Mouse (Mus musculus): Measurements from ENCODE around the gene Nxf1. TPM values are rescaled to one million over a fixed set of nuclear protein-coding genes. Genes with fewer than 3 reads are reported as not detected.
A peak's percentile ranks its signal among the peaks of the same experiment; 100 is the strongest.

Nxf1 gene
- polyA plus RNA-seq, 1 experiment from 2014 or later = 197 TPM

DNA sequence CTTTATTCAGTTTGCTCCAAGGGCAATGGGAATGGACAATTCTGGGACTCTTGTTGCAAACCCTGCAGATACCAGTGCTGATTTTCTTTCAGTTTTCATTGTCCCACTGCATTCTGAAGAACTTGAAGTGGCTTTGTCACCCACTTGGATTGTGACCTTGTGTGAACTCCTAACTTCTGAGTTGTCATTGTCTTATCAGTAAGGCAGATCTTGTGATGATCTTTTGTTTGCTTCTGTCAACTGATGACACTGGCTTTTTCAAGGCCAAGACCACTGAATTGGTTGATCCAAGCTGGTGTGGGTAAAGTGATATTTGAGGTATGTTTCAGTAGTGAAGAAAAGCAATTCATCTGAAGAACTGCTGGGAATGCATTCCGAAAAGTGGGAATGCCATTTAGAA is 11.5 kb upstream of the Nxf1 start:
- H3K36me3 ChIP-seq (ENCODE audit: control insufficient read depth, insufficient read depth, low read length) = peaks cover 40% of the 10 kb centered on the region
- no peak overlapping the region for H3K9ac ChIP-seq (ENCODE audit: low read depth, low read length)
- H3K27me3 ChIP-seq (replicated peaks; ENCODE audit: control insufficient read depth, insufficient read depth, low read length) = no peaks in the 10 kb centered on the region
- H3K4me2 ChIP-seq = no peak overlapping the region
- ATAC-seq (replicated peaks; ENCODE audit: low FRiP score) = no peak
- no peak for DNase-seq (ENCODE audit: low spot score)
- no peak overlapping the region for H3K4me3 ChIP-seq (ENCODE audit: low read depth, low read length)
- WGBS = 91% methylated on average over 1 of the region's 1 CpGs
- H3K27ac ChIP-seq (ENCODE audit: low read depth, low read length) = no peak overlapping the region
- H3K4me1 ChIP-seq (replicated peaks; ENCODE audit: control insufficient read depth, insufficient read depth, low read length) = peaks cover 11% of the 10 kb centered on the region
- no peaks in the 10 kb centered on the region for H3K9me3 ChIP-seq (ENCODE audit: control insufficient read depth, low read length)

DNA sequence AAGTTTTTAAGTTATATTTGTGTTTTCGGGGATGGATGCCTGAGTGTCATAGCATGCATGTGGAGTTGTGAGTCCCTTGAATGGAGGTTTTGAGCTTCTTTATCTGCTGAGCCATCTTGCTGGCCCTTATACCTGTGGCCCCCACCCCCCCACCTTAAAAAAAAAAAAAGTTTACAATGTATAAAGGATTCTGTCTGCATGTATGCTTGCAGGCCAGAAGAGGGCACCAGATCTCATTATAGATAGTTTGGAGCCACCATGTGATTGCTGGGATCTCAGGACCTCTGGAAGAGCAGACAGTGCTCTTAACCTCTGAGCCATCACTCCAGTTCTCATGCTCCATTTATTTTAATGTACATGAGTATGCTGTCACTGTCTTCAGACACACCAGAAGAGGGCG is 9.5 kb upstream of the Nxf1 start:
- 68% methylated on average over 2 of the region's 2 CpGs for WGBS
- Histone ChIP-seq H3K9ac (ENCODE audit: low read depth, low read length) (no peak overlapping the region), H3K27ac (ENCODE audit: low read depth, low read length) (no peak overlapping the region), H3K4me2 (no peak overlapping the region), H3K27me3 (replicated peaks; ENCODE audit: control insufficient read depth, insufficient read depth, low read length) (no peaks in the 10 kb centered on the region), H3K4me1 (replicated peaks; ENCODE audit: control insufficient read depth, insufficient read depth, low read length) (peaks cover 7% of the 10 kb centered on the region; the same call in 1 of the 2 replicates), H3K9me3 (ENCODE audit: control insufficient read depth, low read length) (no peaks in the 10 kb centered on the region), H3K4me3 (ENCODE audit: low read depth, low read length) (no peak overlapping the region), H3K36me3 (ENCODE audit: control insufficient read depth, insufficient read depth, low read length) (peaks cover 47% of the 10 kb centered on the region)
- no peak for ATAC-seq (replicated peaks; ENCODE audit: low FRiP score)
- no peak for DNase-seq (ENCODE audit: low spot score)

DNA sequence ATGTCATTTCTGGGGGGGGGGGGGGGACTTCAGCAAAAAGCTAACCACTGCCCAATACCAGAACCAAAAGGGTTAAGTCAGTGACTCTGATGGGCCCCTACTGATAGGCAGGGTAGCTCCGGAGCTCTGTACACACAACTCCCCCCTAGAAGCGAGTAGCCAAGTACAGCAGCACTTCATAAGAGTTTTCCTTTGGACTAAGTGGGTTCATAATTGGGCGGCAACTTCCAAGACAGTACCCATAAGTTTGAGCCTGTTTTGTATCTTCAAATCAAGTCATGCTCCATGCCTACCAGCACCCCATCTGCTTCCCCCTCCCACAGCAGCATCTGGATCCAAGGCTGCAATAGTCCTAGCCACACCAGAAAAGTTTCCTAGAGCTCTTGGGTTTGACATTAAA is 1.2 kb upstream of the Nxf1 start:
- DNase-seq (ENCODE audit: low spot score) (no peak), ATAC-seq (replicated peaks; ENCODE audit: low FRiP score) (no peak)
- no peak overlapping the region for H3K27ac ChIP-seq (ENCODE audit: low read depth, low read length)
- peaks cover 22% of the 10 kb centered on the region for H3K36me3 ChIP-seq (ENCODE audit: control insufficient read depth, insufficient read depth, low read length)
- WGBS = 43% methylated on average over 3 of the region's 3 CpGs
- H3K4me3 ChIP-seq (ENCODE audit: low read depth, low read length) = peak overlapping the region; percentile 89
- H3K4me1 ChIP-seq (replicated peaks; ENCODE audit: control insufficient read depth, insufficient read depth, low read length) = peaks cover 18% of the 10 kb centered on the region
- H3K27me3 ChIP-seq (replicated peaks; ENCODE audit: control insufficient read depth, insufficient read depth, low read length) = no peaks in the 10 kb centered on the region
- H3K9ac ChIP-seq (ENCODE audit: low read depth, low read length) = peak overlapping the region; percentile 93
- peak overlapping the region; percentile 85 for H3K4me2 ChIP-seq
- no peaks in the 10 kb centered on the region for H3K9me3 ChIP-seq (ENCODE audit: control insufficient read depth, low read length)

DNA sequence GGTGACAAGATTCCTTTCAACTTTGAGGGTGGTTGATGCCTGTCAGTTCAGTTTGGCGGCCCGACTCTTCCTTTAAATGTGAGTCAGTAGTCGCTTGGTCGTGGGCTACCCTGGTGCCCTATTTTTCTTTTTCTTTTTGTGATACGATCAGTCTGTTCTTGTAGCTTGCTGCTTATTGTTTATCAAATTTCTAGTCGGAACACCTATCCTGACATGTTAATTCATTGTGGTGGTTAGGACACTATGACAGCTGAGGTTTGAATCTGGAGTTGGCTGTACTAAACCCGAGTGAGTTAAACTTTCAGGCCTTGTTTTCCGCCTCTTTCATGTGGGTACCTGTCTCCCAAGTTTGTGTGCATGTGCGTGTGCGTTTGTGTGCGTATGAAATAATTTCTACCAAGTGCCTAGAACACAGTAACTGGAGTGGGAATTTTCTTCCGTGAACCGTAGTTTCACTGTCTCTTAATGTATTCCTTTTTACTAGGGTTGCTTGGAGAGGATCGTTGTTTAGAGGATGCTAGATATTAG is 662 bp downstream of the Nxf1 start:
- Histone ChIP-seq H3K9me3 (ENCODE audit: control insufficient read depth, low read length) (no peaks in the 10 kb centered on the region), H3K4me2 (peak overlapping the region; percentile 85), H3K4me3 (ENCODE audit: low read depth, low read length) (peak overlapping the region; percentile 89), H3K27ac (ENCODE audit: low read depth, low read length) (peak overlapping the region; percentile 93), H3K36me3 (ENCODE audit: control insufficient read depth, insufficient read depth, low read length) (peaks cover 18% of the 10 kb centered on the region), H3K4me1 (replicated peaks; ENCODE audit: control insufficient read depth, insufficient read depth, low read length) (peaks cover 18% of the 10 kb centered on the region), H3K27me3 (replicated peaks; ENCODE audit: control insufficient read depth, insufficient read depth, low read length) (no peaks in the 10 kb centered on the region), H3K9ac (ENCODE audit: low read depth, low read length) (peak overlapping the region; percentile 93)
- 5% methylated on average over 14 of the region's 14 CpGs for WGBS
- ATAC-seq (replicated peaks; ENCODE audit: low FRiP score) = no peak; the same call in 1 of the 2 replicates
- DNase-seq (ENCODE audit: low spot score) = no peak

GRCm38 (mm10) chr19:8758899-8759298 is 2.0 kb downstream of the Nxf1 start:
- Histone ChIP-seq H3K4me3 (ENCODE audit: low read depth, low read length) (peak overlapping the region; percentile 89), H3K27me3 (replicated peaks; ENCODE audit: control insufficient read depth, insufficient read depth, low read length) (no peaks in the 10 kb centered on the region), H3K4me1 (replicated peaks; ENCODE audit: control insufficient read depth, insufficient read depth, low read length) (peaks cover 18% of the 10 kb centered on the region), H3K9me3 (ENCODE audit: control insufficient read depth, low read length) (no peaks in the 10 kb centered on the region), H3K27ac (ENCODE audit: low read depth, low read length) (peak overlapping the region; percentile 53), H3K4me2 (peak overlapping the region; percentile 85), H3K36me3 (ENCODE audit: control insufficient read depth, insufficient read depth, low read length) (peaks cover 23% of the 10 kb centered on the region), H3K9ac (ENCODE audit: low read depth, low read length) (peak overlapping the region; percentile 64)
- ATAC-seq (replicated peaks; ENCODE audit: low FRiP score) (no peak), DNase-seq (ENCODE audit: low spot score) (no peak)
- WGBS = 46% methylated on average over 2 of the region's 2 CpGs

DNA sequence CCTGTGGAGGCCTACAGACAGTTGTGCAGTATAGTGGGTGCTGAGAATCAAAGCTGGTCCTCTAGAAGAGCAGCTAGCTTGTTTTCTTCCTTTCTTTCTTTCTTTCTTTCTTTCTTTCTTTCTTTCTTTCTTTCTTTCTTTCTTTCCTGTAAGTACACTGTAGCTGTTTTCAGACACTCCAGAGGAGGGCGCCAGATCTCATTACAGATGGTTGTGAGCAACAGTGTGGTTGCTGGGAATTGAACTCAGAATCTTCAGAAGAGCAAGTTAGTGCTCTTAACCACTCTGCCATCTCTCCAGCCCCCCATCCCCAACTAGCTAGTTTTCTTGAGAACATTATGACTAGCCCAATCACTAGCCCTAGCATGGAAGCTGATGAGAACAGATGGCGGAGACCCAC is 3.9 kb downstream of the Nxf1 start:
- peaks cover 12% of the 10 kb centered on the region for H3K4me1 ChIP-seq (replicated peaks; ENCODE audit: control insufficient read depth, insufficient read depth, low read length)
- ATAC-seq (replicated peaks; ENCODE audit: low FRiP score) = no peak
- DNase-seq (ENCODE audit: low spot score) = no peak
- H3K27me3 ChIP-seq (replicated peaks; ENCODE audit: control insufficient read depth, insufficient read depth, low read length) = no peaks in the 10 kb centered on the region
- no peak overlapping the region for H3K4me3 ChIP-seq (ENCODE audit: low read depth, low read length)
- no peak overlapping the region for H3K9ac ChIP-seq (ENCODE audit: low read depth, low read length)
- H3K36me3 ChIP-seq (ENCODE audit: control insufficient read depth, insufficient read depth, low read length) = peaks cover 33% of the 10 kb centered on the region
- WGBS = 88% methylated on average over 2 of the region's 2 CpGs
- no peaks in the 10 kb centered on the region; the same call in 1 of the 2 replicates for H3K9me3 ChIP-seq (ENCODE audit: control insufficient read depth, low read length)
- H3K27ac ChIP-seq (ENCODE audit: low read depth, low read length) = no peak overlapping the region
- H3K4me2 ChIP-seq = no peak overlapping the region

DNA sequence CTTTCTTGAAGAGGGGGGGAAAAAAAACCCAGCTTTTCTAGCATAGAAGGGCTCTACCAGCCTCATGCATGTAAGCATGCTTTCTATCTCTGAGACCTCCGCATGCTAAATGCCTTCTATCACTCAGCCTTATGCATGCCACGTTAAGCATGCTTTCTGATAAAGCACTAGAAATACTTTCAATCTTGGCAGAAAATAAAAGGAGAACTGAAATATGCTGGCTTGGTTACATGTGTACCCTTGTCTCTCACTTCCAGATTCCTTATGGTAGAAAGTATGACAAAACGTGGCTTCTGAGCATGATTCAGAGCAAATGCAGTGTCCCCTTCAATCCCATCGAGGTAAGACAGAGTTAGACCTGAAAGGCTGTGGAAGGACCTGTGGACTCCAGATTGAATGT is 6.4 kb downstream of the Nxf1 start:
- WGBS = 84% methylated on average over 4 of the region's 4 CpGs
- Histone ChIP-seq H3K27ac (ENCODE audit: low read depth, low read length) (no peak overlapping the region), H3K36me3 (ENCODE audit: control insufficient read depth, insufficient read depth, low read length) (peaks cover 56% of the 10 kb centered on the region), H3K4me1 (replicated peaks; ENCODE audit: control insufficient read depth, insufficient read depth, low read length) (peaks cover 10% of the 10 kb centered on the region), H3K4me2 (no peak overlapping the region), H3K27me3 (replicated peaks; ENCODE audit: control insufficient read depth, insufficient read depth, low read length) (no peaks in the 10 kb centered on the region), H3K9me3 (ENCODE audit: control insufficient read depth, low read length) (no peaks in the 10 kb centered on the region; the same call in 1 of the 2 replicates), H3K4me3 (ENCODE audit: low read depth, low read length) (no peak overlapping the region), H3K9ac (ENCODE audit: low read depth, low read length) (no peak overlapping the region)
- no peak for DNase-seq (ENCODE audit: low spot score)
- no peak for ATAC-seq (replicated peaks; ENCODE audit: low FRiP score)

DNA sequence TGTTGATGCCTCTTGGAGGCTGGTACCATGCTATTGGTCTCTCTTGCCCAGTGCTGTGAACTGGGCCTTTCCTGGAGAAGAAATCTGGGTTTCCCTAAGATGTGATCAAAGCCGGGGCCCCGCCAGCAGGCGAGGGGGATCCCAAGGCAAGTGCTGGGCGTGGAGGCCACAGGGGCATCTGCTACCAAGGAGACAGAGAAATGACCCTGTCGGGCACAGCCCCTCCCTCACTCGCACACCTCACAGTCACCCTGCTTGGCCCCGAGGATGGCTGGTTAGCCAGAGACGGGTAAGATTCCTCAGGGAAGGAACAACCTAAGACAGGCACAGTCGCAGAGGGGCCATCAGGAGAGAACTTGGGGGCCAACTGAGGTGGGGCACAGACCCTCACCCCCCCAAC is 8.7 kb downstream of the Nxf1 start:
- no peak for DNase-seq (ENCODE audit: low spot score)
- WGBS = 93% methylated on average over 9 of the region's 9 CpGs

DNA sequence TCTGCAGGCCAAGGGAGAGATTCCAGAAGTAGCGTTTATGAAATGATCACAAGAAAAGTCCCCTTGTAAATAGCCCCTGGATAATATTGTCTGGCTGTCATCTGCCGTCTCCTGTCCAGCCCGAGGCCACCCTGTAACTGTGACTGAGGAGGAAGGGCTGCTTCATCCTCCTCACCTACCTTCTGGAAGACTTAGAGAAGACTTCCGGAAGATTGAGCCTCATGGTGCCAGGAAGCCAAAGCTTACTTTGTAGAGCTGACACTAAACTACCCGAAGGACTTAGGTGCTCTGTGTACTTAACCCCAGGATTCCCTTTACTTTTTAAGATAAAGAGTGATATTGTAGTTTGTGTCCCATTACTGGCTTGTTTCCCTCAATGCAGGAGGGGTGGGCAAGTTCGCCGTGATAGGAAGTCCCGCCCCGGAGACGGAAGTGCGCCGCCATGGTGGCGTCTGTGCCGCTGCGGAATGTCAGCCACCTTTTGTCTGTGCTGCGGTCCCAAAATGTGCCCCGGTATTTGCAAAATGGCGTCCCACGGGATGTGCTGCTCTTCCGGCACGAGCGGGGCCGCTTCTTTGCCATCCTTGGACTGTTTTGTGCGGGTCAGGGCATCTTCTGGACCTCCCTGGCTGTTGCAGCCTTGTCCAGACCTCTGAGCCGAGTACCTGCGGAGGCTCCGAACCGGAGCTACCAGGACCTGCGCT is 13.8 kb downstream of the Nxf1 start, which contains the start of gene Tmem223:
TSS of gene Tmem223 (plus strand) at position 430 of the 704 bp plus-strand sequence.
- Histone ChIP-seq H3K4me2 (peak within 1 kb of the TSS; percentile 83), H3K4me1 (replicated peaks; ENCODE audit: control insufficient read depth, insufficient read depth, low read length) (peaks cover 33% of the 10 kb centered on the region), H3K27me3 (replicated peaks; ENCODE audit: control insufficient read depth, insufficient read depth, low read length) (no peaks in the 10 kb centered on the region), H3K9ac (ENCODE audit: low read depth, low read length) (peak within 1 kb of the TSS; percentile 97), H3K36me3 (ENCODE audit: control insufficient read depth, insufficient read depth, low read length) (peaks cover 46% of the 10 kb centered on the region), H3K9me3 (ENCODE audit: control insufficient read depth, low read length) (no peaks in the 10 kb centered on the region), H3K4me3 (ENCODE audit: low read depth, low read length) (peak within 1 kb of the TSS; percentile 91), H3K27ac (ENCODE audit: low read depth, low read length) (peak within 1 kb of the TSS; percentile 76)
- ATAC-seq (replicated peaks; ENCODE audit: low FRiP score) (peak; percentile 40), DNase-seq (ENCODE audit: low spot score) (peak; percentile 81)
- 18% methylated on average over 29 of the region's 29 CpGs for WGBS

More for the DNA sequence above, 8.7 kb downstream of the Nxf1 start:
- no peak for ATAC-seq (replicated peaks; ENCODE audit: low FRiP score)
- Histone ChIP-seq H3K9ac (ENCODE audit: low read depth, low read length) (no peak overlapping the region), H3K4me3 (ENCODE audit: low read depth, low read length) (no peak overlapping the region), H3K4me2 (no peak overlapping the region), H3K27ac (ENCODE audit: low read depth, low read length) (no peak overlapping the region), H3K4me1 (replicated peaks; ENCODE audit: control insufficient read depth, insufficient read depth, low read length) (peaks cover 5% of the 10 kb centered on the region), H3K36me3 (ENCODE audit: control insufficient read depth, insufficient read depth, low read length) (peaks cover 68% of the 10 kb centered on the region), H3K9me3 (ENCODE audit: control insufficient read depth, low read length) (no peaks in the 10 kb centered on the region; the same call in 1 of the 2 replicates), H3K27me3 (replicated peaks; ENCODE audit: control insufficient read depth, insufficient read depth, low read length) (no peaks in the 10 kb centered on the region)

All from liver, embryonic 11.5 days (tissue).